Mouse (Mus musculus) G1E (cell line): Measurements from ENCODE around the gene Nrxn3.

Source experiments
- CTCF ChIP-seq: IDR thresholded peaks from 2 replicates; pipeline ENCODE4 v1.5.1; 2012; ENCODE audit warnings: low read depth, low read length, inconsistent platforms, mixed read lengths
- GATA1 ChIP-seq: IDR thresholded peaks from 2 replicates; pipeline ENCODE4 v1.6.1; 2012; ENCODE audit warnings: borderline replicate concordance, low read length, inconsistent platforms, mixed read lengths

DNA sequence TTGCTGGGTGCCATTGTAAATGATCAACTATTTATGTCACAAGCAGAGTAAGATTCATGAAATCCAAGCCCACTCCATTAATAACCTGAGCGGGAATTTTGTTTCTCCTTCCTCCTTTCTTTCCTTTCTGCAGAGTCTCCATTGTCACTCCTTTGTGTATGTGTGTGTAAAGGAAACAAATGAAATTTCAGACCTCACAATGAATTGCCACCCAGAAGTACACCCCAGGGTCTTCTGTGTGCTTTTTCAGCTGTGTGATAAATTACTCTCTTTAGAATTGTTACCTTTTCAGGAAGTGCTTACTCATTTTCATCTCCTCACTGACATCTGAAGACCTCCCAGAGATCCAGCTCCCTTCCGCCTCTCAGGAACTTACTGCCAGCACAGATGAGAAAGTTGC is 1506.4 kb downstream of the Nrxn3 start:
- TF ChIP-seq CTCF, result no peak
- TF ChIP-seq GATA1, result no peak
